Mouse (Mus musculus): ENCODE results near the gene Stac.

Gene Stac

DNA sequence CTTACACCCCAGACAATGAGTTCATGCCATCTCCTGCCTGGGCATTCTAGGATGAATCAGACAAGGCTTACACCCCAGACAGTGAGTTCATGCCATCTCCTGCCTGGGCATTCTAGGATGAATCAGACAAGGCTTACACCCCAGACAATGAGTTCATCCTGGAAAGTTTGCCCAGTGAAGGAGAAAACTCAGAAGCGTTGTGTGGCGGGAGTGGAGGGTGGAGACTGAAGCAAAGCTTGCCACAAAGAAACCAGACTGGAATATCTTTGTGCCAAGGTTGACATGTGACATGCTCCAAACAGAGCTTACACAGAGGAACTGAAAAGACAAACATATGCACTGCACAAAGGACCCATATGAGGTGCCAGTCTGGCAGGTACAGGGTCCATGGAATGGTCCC is 102.6 kb downstream of the Stac start:
- DNase-seq, result no peak

- no peak for DNase-seq
Measured at GRCm38 (mm10) chr9:111578784-111579183, 111.4 kb downstream of the Stac start.

GRCm38 (mm10) chr9:111577453-111577852 is 112.7 kb downstream of the Stac start:
- no peak for DNase-seq

DNA sequence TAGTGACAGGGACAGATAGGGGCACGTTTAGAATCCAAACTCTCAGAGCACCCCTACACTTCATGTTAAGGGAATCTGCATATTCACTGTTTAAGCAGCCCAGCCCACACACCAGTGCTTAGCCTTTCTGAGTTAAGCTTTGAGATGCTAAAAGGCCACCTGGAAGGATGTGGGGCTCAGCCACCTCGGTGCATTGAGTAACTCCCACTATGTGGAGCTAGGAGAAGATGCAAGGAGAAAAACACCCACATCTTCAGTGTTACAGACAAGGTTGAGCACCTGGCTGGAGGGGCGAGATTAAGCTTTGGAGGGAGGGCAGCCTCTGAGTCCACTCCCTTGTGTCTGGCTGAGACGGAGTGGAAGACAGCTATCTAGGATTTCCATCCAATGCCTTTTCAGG is 114.3 kb downstream of the Stac start:
- no peak for DNase-seq

- peak; percentile 35 to 51 for DNase-seq
Measured at GRCm38 (mm10) chr9:111573836-111574235, 116.3 kb downstream of the Stac start.

DNA sequence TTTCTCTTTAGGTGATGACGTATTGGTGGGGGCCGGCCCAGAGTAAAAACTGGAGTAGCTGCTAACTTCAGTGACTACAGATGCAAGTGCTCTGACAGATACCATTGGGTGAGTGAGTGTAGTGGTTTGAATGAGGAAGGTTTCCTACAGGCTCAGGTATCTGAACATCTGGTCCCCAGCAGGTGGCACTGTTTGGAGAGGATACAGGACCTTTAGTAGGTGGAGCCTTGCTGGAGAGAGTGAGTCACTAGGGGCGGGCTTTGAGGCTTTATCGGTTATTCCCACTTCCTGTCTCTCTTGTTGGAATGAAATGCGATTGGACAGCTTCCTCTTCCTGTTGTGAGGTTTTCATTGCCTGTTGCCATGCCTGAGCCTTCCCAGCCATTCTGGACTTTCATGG is 118.5 kb downstream of the Stac start:
- peak in 1 of 2 experiments; percentile 3 for DNase-seq

GRCm38 (mm10) chr9:111564176-111564575 is 126.0 kb downstream of the Stac start:
- DNase-seq, result no peak

DNA sequence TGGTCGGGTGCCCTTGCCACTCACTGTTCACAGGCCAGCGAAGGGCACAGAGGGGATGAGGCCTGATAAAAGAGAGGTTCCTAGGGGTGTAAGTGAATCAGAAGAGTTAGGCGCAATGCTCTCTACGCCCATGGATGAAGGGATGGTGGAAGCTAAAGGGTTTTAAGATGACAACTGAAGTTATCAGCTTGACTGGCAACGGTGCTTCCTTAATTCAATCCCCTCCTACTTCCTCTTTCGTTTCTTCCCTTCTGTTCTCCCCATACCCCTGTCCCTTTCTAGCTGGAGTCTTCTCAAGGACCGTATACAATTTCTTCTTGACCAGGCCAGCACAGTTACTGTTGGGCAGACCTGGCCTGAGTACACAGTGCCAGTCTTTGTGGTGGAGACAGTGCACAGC is 126.9 kb downstream of the Stac start:
- no peak for DNase-seq

- no peak for DNase-seq
Measured at GRCm38 (mm10) chr9:111562217-111562988, 127.7 kb downstream of the Stac start.

DNA sequence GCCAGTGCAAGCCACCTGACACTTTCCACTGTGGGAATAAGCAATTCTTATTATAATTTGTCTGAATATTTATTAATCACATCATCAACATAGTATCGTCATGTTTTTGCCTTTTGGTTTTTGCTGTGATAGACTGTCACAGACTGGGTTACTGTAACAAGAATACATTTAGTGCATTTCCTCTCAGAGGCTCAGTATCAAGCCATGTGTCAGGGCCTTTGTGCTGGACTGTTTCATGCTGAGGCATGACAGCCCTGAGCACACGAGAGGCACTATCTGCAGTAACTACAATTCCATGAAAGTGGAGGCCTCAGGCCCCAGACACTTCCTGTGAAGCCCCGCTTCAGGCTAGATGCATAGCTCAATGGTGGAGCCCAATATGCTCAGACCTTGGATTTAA is 133.4 kb downstream of the Stac start:
- DNase-seq, result no peak

- DNase-seq, result no peak
Measured at GRCm38 (mm10) chr9:111552865-111553264, 137.3 kb downstream of the Stac start.

GRCm38 (mm10) chr9:111551461-111552190 is 138.5 kb downstream of the Stac start:
- DNase-seq, result peak in 1 of 2 experiments; percentile 11

- DNase-seq, result no peak
Measured at GRCm38 (mm10) chr9:111550963-111551321, 139.2 kb downstream of the Stac start.

DNA sequence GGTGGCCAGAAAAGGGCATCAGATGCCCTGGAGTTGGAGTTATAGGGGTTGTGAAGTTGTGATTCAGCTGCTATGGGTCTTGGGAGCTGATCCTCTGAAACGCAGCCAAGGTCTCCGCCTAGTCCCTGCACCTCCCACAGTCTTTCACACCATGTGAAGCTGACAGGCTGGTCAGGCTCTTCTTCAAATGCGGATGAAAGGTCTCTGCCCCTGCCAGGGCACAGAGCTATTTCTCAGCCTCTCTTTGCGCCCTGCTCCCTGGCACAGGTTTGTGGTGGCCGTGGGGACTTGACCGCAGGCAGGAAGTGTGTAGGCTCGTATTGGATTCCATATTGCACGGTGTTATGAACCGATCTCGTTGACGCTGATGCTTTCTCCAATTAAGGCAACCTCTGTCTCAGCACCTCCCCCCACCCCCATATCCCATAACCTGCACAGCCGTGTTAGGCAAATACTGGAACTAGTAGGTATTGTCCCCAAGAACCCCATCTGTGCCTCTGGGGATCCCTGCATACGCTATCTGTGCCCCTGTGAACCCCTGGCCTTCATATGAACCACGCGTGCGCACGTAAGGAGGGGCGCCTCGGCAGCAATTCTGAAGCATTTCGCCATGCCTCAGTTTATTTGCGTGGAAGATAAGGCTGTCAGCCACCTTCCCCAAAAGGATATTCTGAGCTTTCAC is 139.7 kb downstream of the Stac start:
- DNase-seq, result no peak

DNA sequence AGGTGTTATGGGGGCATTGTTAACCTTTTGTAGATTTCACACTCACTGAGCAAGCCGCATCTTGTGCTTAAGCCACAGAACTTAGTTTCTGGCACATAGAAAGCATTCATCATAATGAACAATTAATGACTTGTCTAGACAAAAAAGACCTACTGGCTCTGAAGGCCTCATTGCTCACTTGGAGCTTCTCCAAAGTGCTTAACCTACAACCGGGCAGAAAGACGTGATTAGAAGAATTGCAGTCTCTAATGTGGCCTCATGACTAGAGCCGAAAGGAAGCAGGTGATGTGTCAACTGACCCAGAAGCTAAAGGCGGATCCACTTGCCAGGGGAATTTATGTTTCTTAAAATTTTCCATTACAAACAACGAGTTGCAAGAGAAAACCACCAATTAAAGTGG is 147.5 kb downstream of the Stac start:
- DNase-seq, result no peak

DNA sequence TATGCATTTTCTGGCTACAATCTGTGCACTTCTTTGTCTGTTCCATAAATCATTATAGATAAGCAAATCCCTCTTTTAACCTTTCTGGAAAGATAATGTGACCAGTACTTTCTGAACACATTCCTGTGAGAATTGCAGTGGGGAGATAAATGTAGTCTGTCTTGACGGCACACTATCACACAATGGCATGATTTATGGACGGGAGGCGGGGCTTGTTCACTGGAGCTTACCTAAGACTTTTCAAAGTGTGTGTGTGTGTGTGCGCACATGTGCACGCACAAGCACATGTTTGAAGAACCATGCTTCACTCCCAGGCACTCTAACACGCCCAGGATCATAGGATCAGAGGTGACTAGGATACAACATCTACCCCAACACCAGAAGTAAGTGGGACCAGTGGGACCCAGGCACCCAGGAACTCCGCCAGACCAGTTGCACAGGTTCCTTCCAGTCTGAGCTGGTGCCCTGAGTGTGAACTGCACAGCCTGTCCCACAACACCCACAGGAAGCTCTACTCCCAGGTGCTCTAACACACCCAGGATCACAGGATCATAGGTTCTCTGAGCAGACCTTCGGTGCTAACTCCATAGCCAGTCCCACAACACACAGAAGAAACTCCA is 154.6 kb downstream of the Stac start:
- no peak for DNase-seq

- DNase-seq, result no peak
Measured at GRCm38 (mm10) chr9:111534744-111535423, 155.3 kb downstream of the Stac start.

- DNase-seq, result no peak
Measured at GRCm38 (mm10) chr9:111523871-111524270, 166.3 kb downstream of the Stac start.

GRCm38 (mm10) chr9:111523111-111523510 is 167.0 kb downstream of the Stac start:
- no peak for DNase-seq

DNA sequence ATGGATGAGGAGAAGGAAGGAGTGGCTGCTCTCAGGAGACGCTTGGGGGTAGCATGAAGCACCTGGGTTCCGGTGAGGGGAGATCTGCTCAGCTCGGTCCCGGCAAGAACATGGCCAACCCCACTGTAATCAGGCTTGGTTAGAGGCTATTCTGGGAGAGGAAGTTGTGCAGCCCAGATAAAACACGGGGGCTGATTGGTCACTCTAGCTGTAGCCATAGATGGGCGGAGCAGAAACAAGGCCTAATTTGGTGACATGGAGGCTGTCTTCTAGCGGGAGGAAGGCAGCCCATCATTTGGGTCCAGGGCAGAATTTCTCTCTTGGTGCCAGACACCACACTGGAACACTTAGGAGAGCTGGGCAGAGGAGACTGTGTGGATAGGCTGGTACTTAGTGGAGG is 167.9 kb downstream of the Stac start:
- DNase-seq, result no peak

DNA sequence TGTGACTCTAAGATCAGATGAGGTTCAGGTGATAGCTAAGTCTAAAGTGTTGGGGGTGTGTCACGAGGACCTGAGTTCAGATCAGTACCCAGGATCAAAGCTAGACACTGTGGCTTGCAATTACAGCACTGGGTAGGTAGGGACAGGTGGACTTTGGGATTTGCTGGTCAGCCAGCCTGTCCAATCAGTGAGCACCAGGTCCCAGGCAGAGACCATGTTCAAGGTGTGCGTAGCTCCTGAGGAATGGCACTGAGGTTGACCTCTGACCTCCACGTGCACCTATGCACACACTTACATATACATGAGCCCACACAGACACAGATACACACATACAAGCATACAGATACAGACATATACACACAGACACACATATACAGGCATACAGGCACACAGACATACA is 174.6 kb downstream of the Stac start:
- DNase-seq, result no peak

DNA sequence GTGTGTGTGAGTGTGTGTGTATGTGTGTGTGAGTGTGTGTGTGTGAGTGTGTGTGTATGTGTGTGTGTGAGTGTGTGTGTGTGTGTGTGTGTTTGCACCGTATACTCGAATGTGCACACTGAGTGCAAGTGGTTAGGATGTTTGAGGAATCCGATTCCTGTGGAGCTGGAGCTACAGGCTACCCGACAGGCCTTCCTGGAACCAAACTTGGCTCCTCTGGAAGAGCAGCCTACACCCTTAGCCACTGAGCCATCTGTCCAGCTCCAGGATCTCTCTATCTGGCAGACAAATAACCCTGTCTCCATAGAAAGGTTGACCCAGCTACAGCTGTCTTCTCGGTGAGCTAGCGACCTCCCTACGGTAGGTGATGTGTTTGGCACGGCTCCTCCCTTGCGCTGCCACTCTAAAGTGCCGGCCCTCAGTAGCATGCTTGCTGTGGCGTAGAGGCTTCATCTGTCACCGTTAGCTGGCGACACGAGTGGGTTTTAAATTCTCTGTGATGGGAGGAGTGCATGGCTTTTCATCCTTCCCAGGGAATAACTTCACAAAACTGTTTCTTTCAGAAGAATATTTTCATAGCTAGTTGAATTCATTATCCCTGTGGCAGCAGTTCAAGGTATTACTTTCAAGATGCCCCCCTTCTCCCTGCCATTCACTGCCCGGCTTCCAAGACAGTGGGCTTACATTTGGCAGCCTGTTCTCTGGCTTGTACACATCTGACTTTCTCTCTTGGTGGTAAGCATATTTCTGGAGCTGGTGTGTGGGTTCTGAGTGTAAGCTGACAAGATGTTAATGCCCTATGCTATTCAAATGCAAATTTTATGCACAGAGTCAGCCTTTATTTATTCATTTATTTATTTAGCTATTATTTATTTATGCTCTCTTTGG is 175.3 kb downstream of the Stac start:
- DNase-seq, result no peak
